Comparison of ENCODE assay signal across 12 mouse cellular contexts in genomic region chr2:29672746-29673536, GRCm38 (mm10). TPM values are rescaled to one million over a fixed set of nuclear protein-coding genes. Genes with fewer than 3 reads are reported as not detected.
DNase-seq lines count a peak whose midpoint lies in the region; ATAC-seq and TF ChIP-seq lines count a peak whose summit lies in the region.
"Had no signal": no experiment of that assay in that cellular context is flagged by ENCODE, and none has a peak within 500 bp of the region (broad histone marks: within the 10 kb centered on the region; RNA-seq: fewer than 3 reads in every experiment).

No protein-coding gene starts in this region.

- ATAC-seq in liver, postnatal 0 days, result no peak
- no peak for ATAC-seq in liver, embryonic 12.5 days

- TF ChIP-seq EP300 in liver, postnatal 0 days (IDR thresholded peaks at IDR 0.05; ENCODE audit: low read depth), result no peak

- no peak overlapping the region for H3K9ac ChIP-seq in liver, postnatal 0 days (replicated peaks)
- no peak overlapping the region for H3K9ac ChIP-seq in liver, embryonic 12.5 days
- H3K9ac ChIP-seq: limb, embryonic 12.5 days had no signal

- TF ChIP-seq CTCF in liver, postnatal 0 days (IDR thresholded peaks at IDR 0.05; ENCODE audit: low read depth), result no peak
- TF ChIP-seq CTCF in thymus, adult 2 months (IDR thresholded peaks at IDR 0.05; ENCODE audit: borderline replicate concordance, control insufficient read depth, extremely low read depth, insufficient read depth, low read length, poor library complexity), result no peak

- peak overlapping the region; percentile 36 for H3K27ac ChIP-seq in liver, postnatal 0 days (ENCODE audit: low read depth)
- no peak overlapping the region for H3K27ac ChIP-seq in liver, embryonic 12.5 days
- peak overlapping the region; percentile 33 for H3K27ac ChIP-seq in thymus, adult 2 months (ENCODE audit: control insufficient read depth, insufficient read depth, low read length)
- H3K27ac ChIP-seq: limb, embryonic 12.5 days had no signal

- H3K4me2 ChIP-seq in liver, postnatal 0 days (ENCODE audit: low read depth, low read length), result 0 out of 2 replicates have a peak overlapping the region, but pooled peaks have one; percentile 19
- H3K4me2 ChIP-seq in liver, embryonic 12.5 days, result no peak overlapping the region
- H3K4me2 ChIP-seq: limb, embryonic 12.5 days had no signal

- H3K4me1 ChIP-seq in liver, postnatal 0 days (ENCODE audit: insufficient read depth), result peaks cover 57% of the 10 kb centered on the region
- H3K4me1 ChIP-seq in liver, embryonic 12.5 days, result peaks cover 71% of the 10 kb centered on the region
- H3K4me1 ChIP-seq in thymus, adult 2 months (replicated peaks; ENCODE audit: control insufficient read depth, insufficient read depth, low read length), result peaks cover 57% of the 10 kb centered on the region

- 35% methylated on average over 7 of the region's 7 CpGs for WGBS in liver, postnatal 0 days (ENCODE audit: insufficient replicate concordance)
- WGBS in liver, embryonic 12.5 days (ENCODE audit: insufficient replicate concordance), result 34% methylated on average over 7 of the region's 7 CpGs
- 10% methylated on average over 7 of the region's 7 CpGs for WGBS in thymus, adult 2 months

- H3K4me3 ChIP-seq in liver, postnatal 0 days (ENCODE audit: low read depth, low read length), result no peak overlapping the region
- H3K4me3 ChIP-seq in liver, embryonic 12.5 days, result no peak overlapping the region
- H3K4me3 ChIP-seq in thymus, adult 2 months (ENCODE audit: control insufficient read depth, insufficient read depth, low read length), result no peak overlapping the region
- H3K4me3 ChIP-seq: limb, embryonic 12.5 days had no signal

- no peak for TF ChIP-seq POLR2A in thymus, adult 2 months (IDR thresholded peaks at IDR 0.05; ENCODE audit: control insufficient read depth, extremely low read depth, insufficient read depth, low read length, poor library complexity)

- no peaks in the 10 kb centered on the region for H3K27me3 ChIP-seq in liver, postnatal 0 days (ENCODE audit: insufficient read depth, low read length)
- no peaks in the 10 kb centered on the region for H3K27me3 ChIP-seq in liver, embryonic 12.5 days (replicated peaks)
- no peaks in the 10 kb centered on the region for H3K27me3 ChIP-seq in thymus, adult 2 months (ENCODE audit: control insufficient read depth, insufficient read depth, low read length)
- H3K27me3 ChIP-seq: limb, embryonic 12.5 days had no signal

- DNase-seq in liver, postnatal 0 days, result no peak
- DNase-seq in MEL-GATA-1-ER (ENCODE audit: extremely low read depth, low read depth) (peak; percentile 87), MN1 (ENCODE audit: low spot score) (no peak)
- DNase-seq in induced T-regulatory cell, adult 2 months (ENCODE audit: low read depth), result peak; percentile 84
- peak; percentile 56 for DNase-seq in thymus, adult 2 months
- DNase-seq in embryo, embryonic 10 days (ENCODE audit: low spot score), result no peak
- no peak for DNase-seq in adrenal gland, postnatal 25 days
- DNase-seq: cerebellum, adult 9-10 months; heart, postnatal 14 days; right cerebral cortex, postnatal 4 days had no signal

- H3K36me3 ChIP-seq in liver, postnatal 0 days (replicated peaks; ENCODE audit: insufficient read depth, low read length), result no peaks in the 10 kb centered on the region
- H3K36me3 ChIP-seq in liver, embryonic 12.5 days, result no peaks in the 10 kb centered on the region
- H3K36me3 ChIP-seq in thymus, adult 2 months (ENCODE audit: control insufficient read depth, insufficient read depth, low read length), result no peaks in the 10 kb centered on the region
- H3K36me3 ChIP-seq: limb, embryonic 12.5 days had no signal

- no peaks in the 10 kb centered on the region for H3K9me3 ChIP-seq in liver, postnatal 0 days (ENCODE audit: low read length)
- H3K9me3 ChIP-seq in liver, embryonic 12.5 days (replicated peaks), result no peaks in the 10 kb centered on the region
- H3K9me3 ChIP-seq: limb, embryonic 12.5 days had no signal

RNA-seq across cellular contexts. Expression of gene Rapgef1, which starts 53.4 kb away (rescaled TPM):
- 4.8 and 5.1 TPM in 2 replicates for polyA plus RNA-seq in liver, postnatal 0 days (2015; fragmentation: Nextera tagmentation; extraction: Ambion mirVana)
- 10.1 and 10.8 TPM in 2 replicates for polyA plus RNA-seq in liver, embryonic 12.5 days (2016; fragmentation: Nextera tagmentation; extraction: Ambion mirVana)
- polyA plus RNA-seq in thymus, adult 2 months (2012; rRNA removed), result 132 and 143 TPM in 2 replicates
- 47.5 and 49.5 TPM in 2 replicates for total RNA-seq in adrenal gland, postnatal 25 days (2021)

Comparison
In these comparisons a context has a peak if more than half of its experiments do, and no peak if none do; other contexts are left out.
1. DNase-seq: peak in MEL-GATA-1-ER (single experiment), induced T-regulatory cell, adult 2 months (single experiment) and thymus, adult 2 months (single experiment); none in liver, postnatal 0 days (single experiment), embryo, embryonic 10 days (single experiment), adrenal gland, postnatal 25 days (single experiment) and MN1 (single experiment).
2. RNA of gene Rapgef1, which starts 53.4 kb away (polyA plus RNA-seq): 132 to 143 TPM in thymus, adult 2 months; 10.1 to 10.8 TPM in liver, embryonic 12.5 days and 4.8 to 5.1 TPM in liver, postnatal 0 days; every median in the first group is over 10 times any median in the second.